Mouse (Mus musculus): ENCODE results near the gene Tbx1. TPM values are rescaled to one million over a fixed set of nuclear protein-coding genes. Genes with fewer than 3 reads are reported as not detected.
A peak's percentile ranks its signal among the peaks of the same experiment; 100 is the strongest.

Tbx1 gene
- polyA plus RNA-seq, 1 experiment from 2014 or later: 0.93 TPM

DNA sequence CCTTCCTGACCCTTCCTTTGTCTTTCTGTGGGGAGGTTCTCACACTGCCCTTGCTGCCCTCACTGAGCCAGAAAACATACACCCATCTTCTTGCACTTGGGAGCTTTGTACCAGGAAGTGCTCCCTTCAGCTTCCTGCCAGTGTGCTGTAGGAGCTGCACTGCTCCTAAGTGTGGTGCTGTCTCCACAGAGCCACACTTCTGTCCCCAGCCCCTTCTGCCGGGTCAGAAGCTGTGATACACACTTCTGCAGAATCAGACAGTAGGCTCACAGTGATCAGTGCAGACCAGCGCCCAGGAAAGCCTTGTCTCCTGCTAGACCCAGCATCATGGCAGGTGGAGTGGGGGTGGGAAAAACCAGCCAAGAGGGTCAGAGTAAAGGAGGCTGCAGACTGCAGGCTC lies 42.3 kb upstream of the Tbx1 start:
- Histone ChIP-seq H3K4me3 (ENCODE audit: low read depth, low read length) (no peak overlapping the region), H3K36me3 (ENCODE audit: control insufficient read depth, insufficient read depth) (no peaks in the 10 kb centered on the region), H3K4me1 (replicated peaks; ENCODE audit: control insufficient read depth, insufficient read depth, low read length) (peaks cover 8% of the 10 kb centered on the region), H3K4me2 (replicated peaks; ENCODE audit: low read depth) (no peak overlapping the region), H3K27me3 (replicated peaks; ENCODE audit: control insufficient read depth, insufficient read depth, low read length) (no peaks in the 10 kb centered on the region), H3K9me3 (ENCODE audit: control insufficient read depth) (no peaks in the 10 kb centered on the region), H3K9ac (ENCODE audit: low read depth, low read length) (no peak overlapping the region), H3K27ac (ENCODE audit: low read depth, low read length) (no peak overlapping the region)
- no peak for ATAC-seq
- 70% methylated on average over 2 of the region's 2 CpGs for WGBS
- TF ChIP-seq CTCF (IDR thresholded peaks at IDR 0.05; ENCODE audit: low read depth): no peak

DNA sequence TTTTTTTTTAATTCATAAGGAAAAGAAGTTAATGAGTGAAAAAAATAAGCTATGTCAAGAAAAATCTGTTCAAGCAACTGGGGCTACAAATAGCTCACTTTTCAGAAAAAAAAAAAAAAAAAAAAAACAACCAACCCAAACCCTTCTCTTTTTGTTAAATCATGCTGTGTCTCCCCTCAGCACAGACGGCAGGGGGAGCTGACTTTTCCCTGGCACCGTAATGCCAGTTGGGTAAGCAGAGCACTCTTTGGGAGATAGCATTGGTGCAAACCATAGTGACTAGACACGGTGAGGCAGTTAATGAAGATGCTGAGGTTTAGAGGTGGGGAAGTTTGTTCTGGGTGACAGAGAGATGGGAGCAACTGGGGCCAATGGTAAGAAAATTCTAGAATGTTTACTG lies 41.6 kb upstream of the Tbx1 start:
- Histone ChIP-seq H3K9ac (ENCODE audit: low read depth, low read length) (no peak overlapping the region), H3K27me3 (replicated peaks; ENCODE audit: control insufficient read depth, insufficient read depth, low read length) (no peaks in the 10 kb centered on the region), H3K36me3 (ENCODE audit: control insufficient read depth, insufficient read depth) (no peaks in the 10 kb centered on the region), H3K4me2 (replicated peaks; ENCODE audit: low read depth) (no peak overlapping the region), H3K27ac (ENCODE audit: low read depth, low read length) (no peak overlapping the region), H3K9me3 (ENCODE audit: control insufficient read depth) (no peaks in the 10 kb centered on the region), H3K4me1 (replicated peaks; ENCODE audit: control insufficient read depth, insufficient read depth, low read length) (peaks cover 13% of the 10 kb centered on the region), H3K4me3 (ENCODE audit: low read depth, low read length) (no peak overlapping the region)
- no peak for ATAC-seq
- peak; percentile 51 for TF ChIP-seq CTCF (IDR thresholded peaks at IDR 0.05; ENCODE audit: low read depth)
- WGBS: 46% methylated on average over 3 of the region's 3 CpGs

DNA sequence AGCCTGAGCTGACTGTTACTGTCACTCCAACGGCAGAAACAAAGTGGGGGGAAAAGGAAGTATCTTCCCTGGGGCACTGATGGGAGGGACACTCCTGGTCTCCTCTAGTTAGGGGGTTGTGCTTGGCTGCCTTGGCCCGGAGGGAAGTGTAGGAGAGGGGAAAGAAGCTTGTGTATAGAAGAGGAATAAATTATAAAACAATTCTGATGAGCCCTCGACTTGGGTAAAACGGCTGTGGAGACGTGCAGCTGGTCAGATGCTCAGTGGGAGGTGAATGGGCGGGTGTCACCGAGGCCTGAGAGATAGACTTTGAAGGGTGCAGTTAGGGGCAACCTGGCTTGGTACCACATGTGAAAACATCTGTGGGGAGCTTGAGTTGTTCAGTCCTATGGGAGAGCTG lies 40.7 kb upstream of the Tbx1 start:
- Histone ChIP-seq H3K4me3 (ENCODE audit: low read depth, low read length) (no peak overlapping the region), H3K36me3 (ENCODE audit: control insufficient read depth, insufficient read depth) (no peaks in the 10 kb centered on the region), H3K9me3 (ENCODE audit: control insufficient read depth) (no peaks in the 10 kb centered on the region), H3K4me2 (replicated peaks; ENCODE audit: low read depth) (no peak overlapping the region), H3K4me1 (replicated peaks; ENCODE audit: control insufficient read depth, insufficient read depth, low read length) (peaks cover 17% of the 10 kb centered on the region), H3K27me3 (replicated peaks; ENCODE audit: control insufficient read depth, insufficient read depth, low read length) (no peaks in the 10 kb centered on the region), H3K9ac (ENCODE audit: low read depth, low read length) (no peak overlapping the region), H3K27ac (ENCODE audit: low read depth, low read length) (no peak overlapping the region)
- TF ChIP-seq CTCF (IDR thresholded peaks at IDR 0.05; ENCODE audit: low read depth): no peak
- no peak for ATAC-seq
- 62% methylated on average over 7 of the region's 7 CpGs for WGBS

DNA sequence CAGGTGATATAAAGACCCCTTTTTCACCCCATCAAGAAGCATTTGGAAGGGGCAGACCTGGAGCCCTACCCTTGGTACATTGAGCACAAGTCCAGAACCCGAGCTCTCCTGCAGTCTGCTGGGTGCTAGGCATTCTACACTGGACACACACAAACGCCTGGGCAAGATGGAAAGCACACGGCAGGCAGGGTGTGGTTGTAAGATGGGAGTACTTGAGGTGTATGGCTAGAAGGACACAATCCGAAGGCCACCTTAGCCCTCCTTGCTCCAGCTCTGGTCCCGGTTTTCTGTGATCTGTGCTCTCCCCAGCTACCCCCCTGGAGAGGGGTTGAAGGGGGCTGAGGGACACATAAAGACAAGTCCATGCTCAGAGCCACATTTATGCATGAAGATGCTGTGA lies 39.8 kb upstream of the Tbx1 start:
- ATAC-seq: no peak
- Histone ChIP-seq H3K4me3 (ENCODE audit: low read depth, low read length) (peak overlapping the region; percentile 79), H3K36me3 (ENCODE audit: control insufficient read depth, insufficient read depth) (no peaks in the 10 kb centered on the region; the same call in 1 of the 2 replicates), H3K4me2 (replicated peaks; ENCODE audit: low read depth) (peak overlapping the region; percentile 93), H3K27me3 (replicated peaks; ENCODE audit: control insufficient read depth, insufficient read depth, low read length) (no peaks in the 10 kb centered on the region), H3K27ac (ENCODE audit: low read depth, low read length) (no peak overlapping the region), H3K9ac (ENCODE audit: low read depth, low read length) (peak overlapping the region; percentile 67; the same call in 1 of the 2 replicates), H3K4me1 (replicated peaks; ENCODE audit: control insufficient read depth, insufficient read depth, low read length) (peaks cover 17% of the 10 kb centered on the region), H3K9me3 (ENCODE audit: control insufficient read depth) (no peaks in the 10 kb centered on the region)
- TF ChIP-seq CTCF (IDR thresholded peaks at IDR 0.05; ENCODE audit: low read depth): no peak
- WGBS: 49% methylated on average over 5 of the region's 5 CpGs

DNA sequence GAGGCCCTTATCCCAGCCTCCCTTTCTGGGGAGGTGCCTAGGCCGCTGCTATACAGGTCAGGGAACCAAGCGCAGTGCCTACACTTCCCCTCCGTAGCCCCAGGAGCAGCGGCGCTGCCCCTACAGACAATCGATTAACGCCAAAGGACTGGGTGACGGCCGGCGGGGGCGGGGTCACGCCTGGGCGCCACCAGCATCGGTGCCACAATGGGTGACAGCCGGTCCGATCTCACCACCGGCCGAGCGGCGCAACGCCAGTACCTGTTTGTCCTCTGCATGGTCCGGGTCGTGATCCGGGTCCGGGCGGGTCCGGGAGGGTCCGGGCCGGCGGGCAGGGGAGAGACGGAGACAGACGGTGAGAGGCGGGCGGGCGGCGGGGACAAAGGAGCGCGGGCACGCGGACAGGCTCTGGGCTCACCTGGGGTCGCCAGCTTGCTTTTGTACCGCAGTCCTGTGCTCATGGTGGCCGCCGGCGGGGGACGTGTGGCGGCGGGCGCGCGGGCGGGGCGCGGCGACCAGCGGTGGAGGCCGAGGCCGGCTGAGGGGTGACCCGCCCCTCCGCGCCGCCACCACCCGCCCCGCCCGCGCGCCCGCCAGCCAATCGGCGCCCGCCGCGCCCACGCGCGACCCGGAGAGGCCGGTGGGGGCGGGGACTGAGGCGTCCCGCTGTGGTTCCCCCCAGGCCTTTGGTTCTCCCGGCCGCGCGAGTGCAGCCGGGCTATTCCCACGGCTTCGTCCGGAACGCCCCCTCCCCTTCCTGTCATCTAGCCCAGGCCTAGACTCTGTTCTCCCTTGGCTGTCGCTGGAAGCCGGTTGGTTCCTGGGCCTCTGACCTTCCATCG lies 39.1 kb upstream of the Tbx1 start, which contains the start of gene Sept5:
Gene Sept5 (minus strand): TSS at position 565 of the 842 bp plus-strand sequence.
- peaks cover 5% of the 10 kb centered on the region; the same call in 1 of the 2 replicates for H3K27me3 ChIP-seq (replicated peaks; ENCODE audit: control insufficient read depth, insufficient read depth, low read length)
- under 1% methylated on average over 69 of the region's 93 CpGs for WGBS
- ATAC-seq: peak; percentile 50

DNA sequence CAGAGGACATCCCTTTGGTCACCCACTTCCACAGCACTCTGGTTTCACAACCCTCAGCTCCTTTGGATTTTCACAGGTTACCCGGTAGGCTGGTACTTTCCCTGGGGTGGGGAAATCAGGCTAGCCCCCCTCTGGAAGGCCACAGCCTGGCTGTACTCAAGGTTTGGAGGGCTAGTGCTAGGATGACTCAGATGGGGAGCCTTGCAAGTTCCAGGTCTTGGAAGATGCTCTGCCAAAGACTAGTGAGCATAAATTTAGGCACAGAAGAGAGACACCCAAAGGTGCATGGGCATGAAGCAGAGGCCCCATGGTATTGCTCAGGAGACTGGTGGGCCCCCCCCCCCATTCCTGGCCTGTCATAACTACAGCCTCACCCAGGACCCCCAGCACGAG lies 38.5 kb upstream of the Tbx1 start:
- Histone ChIP-seq H3K4me3 (ENCODE audit: low read depth, low read length) (peak overlapping the region; percentile 79), H3K27me3 (replicated peaks; ENCODE audit: control insufficient read depth, insufficient read depth, low read length) (peaks cover 5% of the 10 kb centered on the region; the same call in 1 of the 2 replicates), H3K4me2 (replicated peaks; ENCODE audit: low read depth) (peak overlapping the region; percentile 93), H3K36me3 (ENCODE audit: control insufficient read depth, insufficient read depth) (peaks cover 13% of the 10 kb centered on the region; the same call in 1 of the 2 replicates), H3K27ac (ENCODE audit: low read depth, low read length) (0 out of 2 replicates have a peak overlapping the region, but pooled peaks have one; percentile 50), H3K9me3 (ENCODE audit: control insufficient read depth) (no peaks in the 10 kb centered on the region), H3K9ac (ENCODE audit: low read depth, low read length) (peak overlapping the region; percentile 67; the same call in 1 of the 2 replicates), H3K4me1 (replicated peaks; ENCODE audit: control insufficient read depth, insufficient read depth, low read length) (peaks cover 17% of the 10 kb centered on the region)
- WGBS: 42% methylated on average over 2 of the region's 2 CpGs
- ATAC-seq: no peak
- no peak for TF ChIP-seq CTCF (IDR thresholded peaks at IDR 0.05; ENCODE audit: low read depth)

More for the DNA sequence above, 39.1 kb upstream of the Tbx1 start, which contains the start of gene Sept5:
- peak within 1 kb of the TSS; percentile 79 for H3K4me3 ChIP-seq (ENCODE audit: low read depth, low read length)
- peaks cover 17% of the 10 kb centered on the region for H3K4me1 ChIP-seq (replicated peaks; ENCODE audit: control insufficient read depth, insufficient read depth, low read length)
- H3K9me3 ChIP-seq (ENCODE audit: control insufficient read depth): no peaks in the 10 kb centered on the region
- peaks cover 6% of the 10 kb centered on the region; the same call in 1 of the 2 replicates for H3K36me3 ChIP-seq (ENCODE audit: control insufficient read depth, insufficient read depth)
- H3K27ac ChIP-seq (ENCODE audit: low read depth, low read length): peak within 1 kb of the TSS; percentile 50
- H3K4me2 ChIP-seq (replicated peaks; ENCODE audit: low read depth): peak within 1 kb of the TSS; percentile 93
- TF ChIP-seq CTCF (IDR thresholded peaks at IDR 0.05; ENCODE audit: low read depth): no peak
- peak within 1 kb of the TSS; percentile 67 for H3K9ac ChIP-seq (ENCODE audit: low read depth, low read length)

Data from intestine, postnatal 0 days (tissue).